ENCODE assay signal across 25 mouse cellular contexts in the genomic region with DNA sequence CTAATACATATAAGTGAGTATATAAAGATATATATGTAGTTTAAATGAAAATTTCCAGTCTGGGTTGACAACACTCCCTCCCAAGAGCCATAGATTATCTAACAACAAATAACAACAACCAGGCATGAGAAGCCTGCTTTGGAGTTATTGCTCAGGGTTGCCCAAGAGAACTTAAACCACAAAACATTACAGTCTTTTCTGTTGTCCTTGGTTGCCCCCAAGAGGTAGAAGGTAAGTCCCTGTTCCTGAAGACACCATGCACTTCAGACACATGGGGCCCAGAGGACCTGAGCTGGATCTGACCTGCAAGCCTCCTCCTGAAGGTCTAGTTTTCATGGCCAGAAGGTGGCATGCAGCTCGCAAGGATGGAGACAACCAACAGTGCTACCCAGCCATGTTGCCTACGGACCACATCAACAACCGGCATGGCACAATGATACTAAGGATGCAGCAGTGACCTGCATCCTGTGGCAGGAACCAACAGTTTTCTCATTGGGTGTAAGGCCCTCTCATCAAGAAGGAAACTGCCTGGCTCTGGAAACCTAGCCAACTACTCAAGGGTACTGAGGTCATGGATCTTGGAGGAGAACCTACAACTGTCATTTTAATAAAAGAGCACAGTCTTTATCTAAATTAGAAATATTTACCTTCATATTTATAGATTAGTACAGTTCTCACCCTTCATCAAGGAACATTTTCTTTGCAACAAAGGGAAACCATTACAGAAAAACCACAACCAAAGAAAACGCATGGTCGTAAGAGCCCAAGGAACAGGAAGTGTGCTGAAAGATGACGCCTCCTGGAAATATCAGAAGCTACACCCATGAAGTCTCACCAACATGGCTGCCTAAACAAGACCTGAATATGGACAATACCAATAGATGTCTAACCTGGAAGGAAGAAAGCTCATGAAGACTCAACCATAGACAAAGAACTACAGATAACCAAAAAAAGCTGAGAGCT. TPM values are rescaled to one million over a fixed set of nuclear protein-coding genes. Genes with fewer than 3 reads are reported as not detected.
A peak's percentile ranks its signal among the peaks of the same experiment; 100 is the strongest.
DNase-seq lines count a peak whose midpoint lies in the region; ATAC-seq and TF ChIP-seq lines count a peak whose summit lies in the region.
"Had no signal": no experiment of that assay in that cellular context is flagged by ENCODE, and none has a peak within 500 bp of the region (broad histone marks: within the 10 kb centered on the region; RNA-seq: fewer than 3 reads in every experiment).

No protein-coding gene starts in this region.

- intact Hi-C loops in heart, adult 2 months (cut with DNase I), result no loop called here

- no peak for TF ChIP-seq CTCF in heart, adult 2 months (IDR thresholded peaks at IDR 0.05)

- no peak overlapping the region for H3K9ac ChIP-seq in heart, adult 2 months (ENCODE audit: low read depth, low read length)
- no peak overlapping the region for H3K9ac ChIP-seq in kidney, embryonic 15.5 days
- H3K9ac ChIP-seq: forebrain, embryonic 13.5 days; hindbrain, embryonic 14.5 days; midbrain, embryonic 15.5 days had no signal

- 86% methylated on average over 6 of the region's 6 CpGs for WGBS in heart, embryonic 10.5 days
- WGBS in heart, adult 2 months, result 88% methylated on average over 6 of the region's 6 CpGs
- 95% methylated on average over 6 of the region's 6 CpGs for WGBS in kidney, embryonic 15.5 days

- ATAC-seq in activated CD4-positive, CD25-positive, alpha-beta regulatory T cell, adult 4 months, result peak; percentile 68
- no peak for ATAC-seq in erythroblast, adult 5-6 weeks (replicated peaks; ENCODE audit: low FRiP score, poor library complexity, severe bottlenecking)
- no peak for ATAC-seq in kidney, embryonic 15.5 days (replicated peaks; ENCODE audit: low FRiP score)
- ATAC-seq: forebrain, embryonic 13.5 days; intestine, embryonic 16.5 days; midbrain, embryonic 15.5 days had no signal

- H3K36me3 ChIP-seq in heart, embryonic 10.5 days, result no peaks in the 10 kb centered on the region
- H3K36me3 ChIP-seq in heart, adult 2 months (ENCODE audit: control insufficient read depth, insufficient read depth, low read length), result no peaks in the 10 kb centered on the region
- no peaks in the 10 kb centered on the region for H3K36me3 ChIP-seq in kidney, embryonic 15.5 days
- H3K36me3 ChIP-seq: embryonic facial prominence, embryonic 10.5 days; midbrain, embryonic 15.5 days had no signal

- DNase-seq in heart, embryonic 10.5 days (ENCODE audit: low spot score), result peak; percentile 45
- no peak for DNase-seq in heart, adult 2 months
- peak; percentile 77 for DNase-seq in CD4-positive helper T cell, adult 2 months (ENCODE audit: low read depth, low spot score)
- peak; percentile 82 for DNase-seq in naive thymus-derived CD4-positive, alpha-beta T cell, adult 2 months (ENCODE audit: low read depth)
- no peak for DNase-seq in testis, postnatal 10 days (ENCODE audit: low spot score)
- DNase-seq: adrenal gland, postnatal 25 days; cerebellum, adult 18-20 months; gastrocnemius, postnatal 10 days; lung, adult 18-20 months; lung, postnatal 14 days; retina, postnatal 1 day; right cerebral cortex, postnatal 4 days had no signal

- H3K9me3 ChIP-seq in heart, embryonic 10.5 days, result no peaks in the 10 kb centered on the region
- no peaks in the 10 kb centered on the region for H3K9me3 ChIP-seq in kidney, embryonic 15.5 days (replicated peaks)
- H3K9me3 ChIP-seq: embryonic facial prominence, embryonic 10.5 days; forebrain, embryonic 13.5 days; midbrain, embryonic 15.5 days had no signal

- H3K27me3 ChIP-seq in heart, embryonic 10.5 days (ENCODE audit: insufficient read depth, poor library complexity, severe bottlenecking), result peaks cover 6% of the 10 kb centered on the region; the same call in 1 of the 2 replicates
- no peaks in the 10 kb centered on the region; the same call in 1 of the 2 replicates for H3K27me3 ChIP-seq in heart, adult 2 months (ENCODE audit: control insufficient read depth, insufficient read depth, low read length)
- peaks cover 1% of the 10 kb centered on the region; the same call in 1 of the 2 replicates for H3K27me3 ChIP-seq in kidney, embryonic 15.5 days
- H3K27me3 ChIP-seq: forebrain, embryonic 13.5 days; midbrain, embryonic 15.5 days had no signal

- no peak for TF ChIP-seq POLR2A in heart, adult 2 months (IDR thresholded peaks at IDR 0.05; ENCODE audit: insufficient read depth, low read depth, low read length)

- no peak overlapping the region for H3K4me2 ChIP-seq in kidney, embryonic 15.5 days
- H3K4me2 ChIP-seq: forebrain, embryonic 13.5 days; hindbrain, embryonic 14.5 days; midbrain, embryonic 15.5 days had no signal

- TF ChIP-seq EP300 in heart, adult 2 months (IDR thresholded peaks at IDR 0.05; ENCODE audit: insufficient read depth, low read depth, low read length), result no peak

- no peak overlapping the region for H3K27ac ChIP-seq in heart, embryonic 10.5 days
- no peak overlapping the region for H3K27ac ChIP-seq in heart, adult 2 months
- no peak overlapping the region for H3K27ac ChIP-seq in kidney, embryonic 15.5 days
- H3K27ac ChIP-seq: embryonic facial prominence, embryonic 10.5 days; forebrain, embryonic 13.5 days; hindbrain, embryonic 14.5 days; kidney, postnatal 0 days; midbrain, embryonic 15.5 days had no signal

- no peak overlapping the region for H3K4me3 ChIP-seq in heart, embryonic 10.5 days
- no peak overlapping the region for H3K4me3 ChIP-seq in heart, adult 2 months
- no peak overlapping the region for H3K4me3 ChIP-seq in kidney, embryonic 15.5 days (replicated peaks)
- H3K4me3 ChIP-seq: embryonic facial prominence, embryonic 10.5 days; forebrain, embryonic 13.5 days; midbrain, embryonic 15.5 days had no signal

- no peaks in the 10 kb centered on the region for H3K79me2 ChIP-seq in heart, adult 2 months (replicated peaks; ENCODE audit: control insufficient read depth, insufficient read depth, low read length)

- peaks cover 7% of the 10 kb centered on the region for H3K4me1 ChIP-seq in heart, embryonic 10.5 days
- H3K4me1 ChIP-seq in heart, adult 2 months (ENCODE audit: control insufficient read depth, insufficient read depth, low read length), result no peaks in the 10 kb centered on the region
- H3K4me1 ChIP-seq in kidney, embryonic 15.5 days, result peaks cover 5% of the 10 kb centered on the region; the same call in 1 of the 2 replicates
- H3K4me1 ChIP-seq: forebrain, embryonic 13.5 days; midbrain, embryonic 15.5 days had no signal

RNA-seq across cellular contexts. Expression of a gene that starts 9.8 kb away (rescaled TPM):
- polyA plus RNA-seq in heart, embryonic 10.5 days (2016; fragmentation: Nextera tagmentation; extraction: Ambion mirVana), result not detected in 2 replicates
- total RNA-seq in heart, adult 2 months (2021), result not detected
- polyA plus RNA-seq in heart, adult 2 months (2012; rRNA removed), result not detected in 2 replicates
- under 1 TPM in 1 of 2 experiments, not detected in 1; 0.38 TPM for polyA plus RNA-seq in activated CD4-positive, CD25-positive, alpha-beta regulatory T cell, adult 4 months (2017; shearing (Covaris generic))
- not detected in 2 replicates for total RNA-seq in erythroblast, adult 5-6 weeks (2015; ENCODE audit: low replicate concordance)
- total RNA-seq in erythroblast, adult 5-6 weeks (2017; ENCODE audit: low replicate concordance), result not detected in 2 replicates
- not detected in 2 replicates for polyA plus RNA-seq in kidney, embryonic 15.5 days (2015; fragmentation: Nextera tagmentation; extraction: Ambion mirVana)
- total RNA-seq: adrenal gland, postnatal 25 days; gastrocnemius, postnatal 10 days; heart, postnatal 25 days; layer of hippocampus, postnatal 25 days; megakaryocyte-erythroid progenitor cell, adult 5-6 weeks had no signal
- polyA plus RNA-seq: embryonic facial prominence, embryonic 10.5 days; forebrain, embryonic 13.5 days; hindbrain, embryonic 14.5 days; intestine, embryonic 16.5 days; kidney, postnatal 0 days; midbrain, embryonic 15.5 days; stomach, embryonic 16.5 days had no signal

RNA-seq across cellular contexts. Expression of a gene that starts 17.3 kb away (rescaled TPM):
- 4.9 and 5.0 TPM in 2 replicates for polyA plus RNA-seq in heart, embryonic 10.5 days (2016; fragmentation: Nextera tagmentation; extraction: Ambion mirVana)
- total RNA-seq in heart, adult 2 months (2021), result 1 to 10 TPM in 1 of 2 experiments, under 1 TPM in 1; 0.47 to 1.6 TPM
- polyA plus RNA-seq in heart, adult 2 months (2012; rRNA removed), result 0.64 and 1.3 TPM in 2 replicates
- polyA plus RNA-seq in activated CD4-positive, CD25-positive, alpha-beta regulatory T cell, adult 4 months (2017; shearing (Covaris generic)), result 10 to 100 TPM; 43.4 to 46.5 TPM
- total RNA-seq in erythroblast, adult 5-6 weeks (2015; ENCODE audit: low replicate concordance), result 138 and 159 TPM in 2 replicates
- 126 and 164 TPM in 2 replicates for total RNA-seq in erythroblast, adult 5-6 weeks (2017; ENCODE audit: low replicate concordance)
- 0.51 and 1.4 TPM in 2 replicates for polyA plus RNA-seq in kidney, embryonic 15.5 days (2015; fragmentation: Nextera tagmentation; extraction: Ambion mirVana)

Comparison
In these comparisons a context has a peak if more than half of its experiments do, and no peak if none do; other contexts are left out.
1. DNase-seq: peak in heart, embryonic 10.5 days (single experiment), CD4-positive helper T cell, adult 2 months (single experiment) and naive thymus-derived CD4-positive, alpha-beta T cell, adult 2 months (single experiment); none in heart, adult 2 months (0 of 2) and testis, postnatal 10 days (single experiment).